Mouse (Mus musculus) CH12.LX (cell line): ENCODE data around the gene Fdps. TPM values are rescaled to one million over a fixed set of nuclear protein-coding genes. Genes with fewer than 3 reads are reported as not detected.

Experiments used
- DNase-seq: peaks from one replicate; pipeline ENCODE4 v3.0.0-alpha.2; 2013; ENCODE audit errors: extremely low read depth
- H3K27ac ChIP-seq: 2 replicates; pipeline ENCODE4 v1.5.1; 2012; ENCODE audit warnings: low read depth, mild to moderate bottlenecking, control low read depth, moderate library complexity; ENCODE audit not compliant: insufficient read depth
- H3K27me3 ChIP-seq: replicated peaks from 2 replicates; pipeline ENCODE3; 2012; ENCODE audit warnings: inconsistent platforms
- H3K36me3 ChIP-seq, 2 experiments: replicated peaks in 1 of 2; 2 replicates each; pipeline versions ENCODE3 to v1.6.1; 2012; ENCODE audit warnings: inconsistent platforms in 1 of 2, low read length in 1 of 2, mild to moderate bottlenecking in 1 of 2, mixed read lengths in 1 of 2, moderate library complexity in 1 of 2; ENCODE audit not compliant: control insufficient read depth in 1 of 2, insufficient read depth in 1 of 2
- H3K4me1 ChIP-seq, 2 experiments: 2 replicates each; pipeline ENCODE4 v1.6.1; 2012; ENCODE audit warnings: inconsistent platforms in 1 of 2, moderate library complexity in 1 of 2; ENCODE audit not compliant: insufficient read depth in 2 of 2, control insufficient read depth in 1 of 2
- H3K4me2 ChIP-seq: 2 replicates; pipeline ENCODE4 v1.6.1; 2012; ENCODE audit warnings: low read depth, mild to moderate bottlenecking, control low read depth; ENCODE audit not compliant: poor library complexity, insufficient read depth, severe bottlenecking
- H3K4me3 ChIP-seq, 3 experiments: fragments of 150-350 bp in 1 of 3; sonication (generic) in 1 of 3; replicated peaks in 1 of 3; 2 replicates each; pipeline versions ENCODE3 to v1.5.1; 2011 to 2012; ENCODE audit warnings: low read depth in 2 of 3, low read length in 2 of 3, mild to moderate bottlenecking in 2 of 3, moderate library complexity in 2 of 3, control low read depth in 1 of 3, improper control_type of control experiment in 1 of 3, inconsistent platforms in 1 of 3, mixed read lengths in 1 of 3; ENCODE audit not compliant: poor library complexity in 1 of 3
- H3K79me2 ChIP-seq: replicated peaks from 2 replicates; pipeline ENCODE4 v1.6.1; 2012; ENCODE audit warnings: mild to moderate bottlenecking, moderate library complexity; ENCODE audit not compliant: control insufficient read depth, poor library complexity, insufficient read depth, severe bottlenecking; ENCODE audit errors: extremely low read depth
- H3K9ac ChIP-seq: 2 replicates; pipeline ENCODE4 v1.6.1; 2012; ENCODE audit warnings: low read depth, mild to moderate bottlenecking, control low read depth, moderate library complexity; ENCODE audit not compliant: insufficient read depth
- H3K9me3 ChIP-seq: replicated peaks from 2 replicates; pipeline ENCODE3; 2012; ENCODE audit warnings: low read length, inconsistent platforms, mixed read lengths
- BHLHE40 ChIP-seq: IDR thresholded peaks from 2 replicates; pipeline ENCODE4 v1.6.1; 2011; ENCODE audit warnings: mild to moderate bottlenecking, low read depth, low read length, improper control_type of control experiment
- CHD1 ChIP-seq: IDR thresholded peaks from 2 replicates; pipeline ENCODE4 v1.6.1; 2012; ENCODE audit warnings: low read depth, low read length, improper control_type of control experiment, inconsistent platforms
- CHD2 ChIP-seq: IDR thresholded peaks from 2 replicates; pipeline ENCODE4 v1.6.1; 2011; ENCODE audit warnings: low read length, improper control_type of control experiment
- CTCF ChIP-seq, 2 experiments: IDR thresholded peaks in 1 of 2; conservative IDR thresholded peaks in 1 of 2; 2 replicates each; pipeline ENCODE4 v1.5.1; 2011 to 2012; ENCODE audit warnings: low read depth in 2 of 2, low read length in 2 of 2, improper control_type of control experiment in 1 of 2, inconsistent platforms in 1 of 2, mild to moderate bottlenecking in 1 of 2, moderate library complexity in 1 of 2
- E2F4 ChIP-seq: IDR thresholded peaks from 2 replicates; pipeline ENCODE4 v1.6.1; 2011; ENCODE audit warnings: low read depth, low read length, improper control_type of control experiment; ENCODE audit not compliant: insufficient replicate concordance
- ELF1 ChIP-seq: IDR thresholded peaks from 2 replicates; pipeline ENCODE4 v1.6.1; 2014; ENCODE audit warnings: low read depth, mild to moderate bottlenecking, inconsistent platforms, low read length, improper control_type of control experiment
- EP300 ChIP-seq: IDR thresholded peaks from 2 replicates; pipeline ENCODE4 v1.6.1; 2011; ENCODE audit warnings: low read length, improper control_type of control experiment
- ETS1 ChIP-seq: conservative IDR thresholded peaks from 2 replicates; pipeline ENCODE4 v1.6.1; 2012; ENCODE audit warnings: low read depth, mild to moderate bottlenecking, inconsistent platforms, low read length, improper control_type of control experiment, moderate library complexity
- GABPA ChIP-seq: IDR thresholded peaks from 2 replicates; pipeline ENCODE4 v1.6.1; 2012; ENCODE audit warnings: low read depth, low read length, improper control_type of control experiment, inconsistent platforms; ENCODE audit not compliant: insufficient replicate concordance
- HCFC1 ChIP-seq: IDR thresholded peaks from 2 replicates; pipeline ENCODE4 v1.6.1; 2012; ENCODE audit warnings: low read depth, mild to moderate bottlenecking, inconsistent platforms, low read length, improper control_type of control experiment
- IRF4 ChIP-seq: IDR thresholded peaks from 2 replicates; pipeline ENCODE4 v1.6.1; 2014; ENCODE audit warnings: low read depth, mild to moderate bottlenecking, inconsistent platforms, low read length, improper control_type of control experiment
- JUN ChIP-seq: IDR thresholded peaks from 2 replicates; pipeline ENCODE4 v1.6.1; 2011; ENCODE audit warnings: low read depth, mild to moderate bottlenecking, low read length, improper control_type of control experiment, moderate library complexity; ENCODE audit not compliant: insufficient read depth
- JUND ChIP-seq: conservative IDR thresholded peaks from 2 replicates; pipeline ENCODE4 v1.6.1; 2011; ENCODE audit warnings: low read depth, low read length, improper control_type of control experiment
- KAT2A ChIP-seq: IDR thresholded peaks from 2 replicates; pipeline ENCODE4 v1.6.1; 2012; ENCODE audit warnings: low read length, improper control_type of control experiment, inconsistent platforms; ENCODE audit not compliant: insufficient replicate concordance
- MAFK ChIP-seq: IDR thresholded peaks from 2 replicates; pipeline ENCODE4 v1.6.1; 2011; ENCODE audit warnings: low read length, improper control_type of control experiment; ENCODE audit not compliant: insufficient replicate concordance
- MAX ChIP-seq: IDR thresholded peaks from 2 replicates; pipeline ENCODE4 v1.6.1; 2011; ENCODE audit warnings: low read length, improper control_type of control experiment
- MAZ ChIP-seq: IDR thresholded peaks from 2 replicates; pipeline ENCODE4 v1.6.1; 2012; ENCODE audit warnings: low read depth, mild to moderate bottlenecking, inconsistent platforms, low read length, improper control_type of control experiment, moderate library complexity
- MEF2A ChIP-seq: IDR thresholded peaks from 2 replicates; pipeline ENCODE4 v1.6.1; 2014; ENCODE audit warnings: low read depth, mild to moderate bottlenecking, inconsistent platforms, low read length, improper control_type of control experiment, borderline replicate concordance
- MXI1 ChIP-seq: IDR thresholded peaks from 2 replicates; pipeline ENCODE4 v1.6.1; 2011; ENCODE audit warnings: mild to moderate bottlenecking, low read depth, low read length, improper control_type of control experiment
- MYC ChIP-seq: IDR thresholded peaks from 2 replicates; pipeline ENCODE4 v1.6.1; 2011; ENCODE audit warnings: low read depth, mild to moderate bottlenecking, improper control_type of control experiment, low read length
- NELFE ChIP-seq: IDR thresholded peaks from 2 replicates; pipeline ENCODE4 v1.6.1; 2011; ENCODE audit warnings: low read depth, low read length, improper control_type of control experiment
- NRF1 ChIP-seq: IDR thresholded peaks from 2 replicates; pipeline ENCODE4 v1.6.1; 2014; ENCODE audit warnings: low read depth, mild to moderate bottlenecking, inconsistent platforms, low read length, improper control_type of control experiment, moderate library complexity
- PAX5 ChIP-seq: IDR thresholded peaks from 2 replicates; pipeline ENCODE4 v1.6.1; 2012; ENCODE audit warnings: low read length, inconsistent platforms, mixed read lengths
- POLR2A ChIP-seq: IDR thresholded peaks from 2 replicates; pipeline ENCODE4 v1.6.1; 2011; ENCODE audit warnings: low read depth, mild to moderate bottlenecking, improper control_type of control experiment, low read length
- POLR2AphosphoS2 ChIP-seq: IDR thresholded peaks from 2 replicates; pipeline ENCODE4 v1.6.1; 2011; ENCODE audit warnings: low read depth, low read length, improper control_type of control experiment
- RAD21 ChIP-seq: IDR thresholded peaks from 2 replicates; pipeline ENCODE4 v1.6.1; 2011; ENCODE audit warnings: low read depth, mild to moderate bottlenecking, low read length, improper control_type of control experiment, moderate library complexity
- RCOR1 ChIP-seq: conservative IDR thresholded peaks from 2 replicates; pipeline ENCODE4 v1.6.1; 2012; ENCODE audit warnings: low read depth, mild to moderate bottlenecking, inconsistent platforms, low read length, improper control_type of control experiment
- SIN3A ChIP-seq: IDR thresholded peaks from 2 replicates; pipeline ENCODE4 v1.6.1; 2012; ENCODE audit warnings: low read length, improper control_type of control experiment, inconsistent platforms
- SMC3 ChIP-seq: IDR thresholded peaks from 2 replicates; pipeline ENCODE4 v1.6.1; 2011; ENCODE audit warnings: low read depth, low read length, improper control_type of control experiment
- TBP ChIP-seq: conservative IDR thresholded peaks from 2 replicates; pipeline ENCODE4 v1.6.1; 2011; ENCODE audit warnings: low read depth, low read length, improper control_type of control experiment
- TCF12 ChIP-seq: IDR thresholded peaks from 2 replicates; pipeline ENCODE4 v1.6.1; 2014; ENCODE audit warnings: low read depth, mild to moderate bottlenecking, inconsistent platforms, low read length, improper control_type of control experiment
- UBTF ChIP-seq: IDR thresholded peaks from 2 replicates; pipeline ENCODE4 v1.6.1; 2012; ENCODE audit warnings: low read depth, mild to moderate bottlenecking, inconsistent platforms, low read length, improper control_type of control experiment, moderate library complexity
- USF1 ChIP-seq: IDR thresholded peaks from 2 replicates; pipeline ENCODE4 v1.6.1; 2014; ENCODE audit warnings: low read depth, mild to moderate bottlenecking, inconsistent platforms, low read length, improper control_type of control experiment
- USF2 ChIP-seq: conservative IDR thresholded peaks from 2 replicates; pipeline ENCODE4 v1.6.1; 2011; ENCODE audit warnings: low read depth, low read length, improper control_type of control experiment
- ZC3H11A ChIP-seq: IDR thresholded peaks from 2 replicates; pipeline ENCODE4 v1.6.1; 2012; ENCODE audit warnings: low read depth, mild to moderate bottlenecking, inconsistent platforms, low read length, improper control_type of control experiment
- ZKSCAN1 ChIP-seq: IDR thresholded peaks from 2 replicates; pipeline ENCODE4 v1.6.1; 2012; ENCODE audit warnings: low read depth, inconsistent platforms, low read length, improper control_type of control experiment, borderline replicate concordance
- ZMIZ1 ChIP-seq: IDR thresholded peaks from 2 replicates; pipeline ENCODE4 v1.6.1; 2012; ENCODE audit warnings: low read depth, mild to moderate bottlenecking, inconsistent platforms, low read length, improper control_type of control experiment
- ZNF384 ChIP-seq: IDR thresholded peaks from 2 replicates; pipeline ENCODE4 v1.6.1; 2012; ENCODE audit warnings: low read depth, low read length, improper control_type of control experiment, inconsistent platforms
- dilution Hi-C: fragments of 300-500 bp; cut with MboI; formaldehyde crosslinking; loops from 2 replicates; pipeline ENCODE4 v1.14.3; 2020; ENCODE audit warnings: low sequenced_read_pairs; ENCODE audit not compliant: extremely low pct_unique_long_range_greater_than_20kb, extremely low pct_ligation_motif_present
- in situ Hi-C: fragments of 300-500 bp; cut with MboI; formaldehyde crosslinking; loops from 3 replicates; pipeline ENCODE4 v1.14.3; 2019; ENCODE audit warnings: low sequenced_read_pairs, low pct_ligation_motif_present, low pct_unique_long_range_greater_than_20kb, mixed read lengths
- polyA plus RNA-seq: library from polyadenylated mRNA; unstranded; fragments of >175 nt; gene quantifications from 2 replicates; pipeline ENCODE4 v1.2.1, GENCODE M21; 2012; ENCODE audit warnings: low read depth; ENCODE audit not compliant: insufficient read length
- total RNA-seq, 2 experiments: library from RNA; depleted of rRNA; stranded (reverse); fragments of 300-350 nt in 1 of 2; fragments of >200 nt in 1 of 2; gene quantifications; 2 replicates each; pipeline ENCODE4 v1.2.3; 2012 to 2014

Gene Fdps
- total and polyA plus RNA-seq, 3 experiments: 177 to 572 (median 243) TPM

DNA sequence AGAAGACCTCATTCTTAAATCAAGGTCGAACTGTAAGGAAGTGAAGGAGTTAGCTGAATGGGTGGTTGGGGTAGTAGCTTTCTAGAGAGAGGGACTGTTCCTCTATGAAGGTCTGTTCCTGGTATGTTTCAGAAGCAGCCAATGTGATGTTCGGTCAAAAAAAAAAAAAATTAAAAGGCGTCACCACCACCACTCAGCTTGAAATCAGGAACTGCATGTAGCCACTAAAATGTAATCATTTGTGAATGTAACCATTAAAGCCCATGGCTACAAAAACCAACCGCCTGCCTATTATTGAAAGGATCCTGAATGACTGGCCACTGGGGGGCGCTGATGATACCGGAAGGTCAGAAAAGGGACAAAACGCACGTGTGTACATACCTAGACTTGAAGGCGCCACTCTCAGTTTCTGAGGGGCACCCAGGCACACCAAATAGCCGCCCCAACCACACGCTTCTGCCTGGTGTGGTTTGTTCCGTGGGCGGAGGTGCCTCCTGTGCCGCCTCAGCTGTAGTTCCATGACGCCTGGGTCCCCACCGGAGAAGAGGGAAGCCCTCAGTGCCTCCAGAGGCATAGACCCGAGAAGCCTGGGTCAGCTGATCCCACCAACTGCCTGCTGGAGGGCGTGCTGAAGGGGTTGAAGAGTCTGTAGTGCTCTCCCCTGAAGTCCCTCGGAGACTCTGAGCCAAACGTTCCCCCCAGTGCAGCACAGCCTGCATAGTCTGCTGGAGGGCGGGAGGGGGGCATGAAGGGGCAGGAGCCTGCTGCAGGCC is 14.2 kb downstream of the Fdps start:
- peak overlapping the region; percentile 67 for H3K4me2 ChIP-seq
- H3K79me2 ChIP-seq: no peaks in the 10 kb centered on the region
- DNase-seq: peak; percentile 91
- peaks cover 2% of the 10 kb centered on the region for H3K27me3 ChIP-seq
- no peak overlapping the region for H3K9ac ChIP-seq
- dilution Hi-C loops (no loop called here), in situ Hi-C loops (no loop called here)
- H3K9me3 ChIP-seq: no peaks in the 10 kb centered on the region
- H3K36me3 ChIP-seq: peaks cover 0 to 8% of the 10 kb centered on the region in 2 experiments
- peak overlapping the region in 1 of 3 experiments; percentile 1 for H3K4me3 ChIP-seq
- H3K4me1 ChIP-seq: peaks cover 32 to 73% of the 10 kb centered on the region in 2 experiments
- TF ChIP-seq NRF1 (no peak), GABPA (no peak), ETS1 (peak; percentile 86), CHD1 (no peak), CTCF (conservative IDR thresholded peaks at IDR 0.05 in 1 of 2, IDR thresholded peaks at IDR 0.05 in 1 of 2; ENCODE audit: low read depth in 2 of 2, low read length in 2 of 2) (peak; percentile 45 to 90; a peak in 3 of 4 replicates), PAX5 (no peak), ZMIZ1 (no peak), MXI1 (peak; percentile 98), RAD21 (peak; percentile 25), MYC (peak; percentile 98), EP300 (no peak), MAZ (peak; percentile 57; the same call in 1 of the 2 replicates), JUND (no peak), USF1 (no peak), ZC3H11A (no peak), E2F4 (no peak), HCFC1 (peak; percentile 56), KAT2A (no peak), TCF12 (peak; percentile 64), UBTF (peak; percentile 64; the same call in 1 of the 2 replicates), POLR2AphosphoS2 (no peak), TBP (no peak), BHLHE40 (peak; percentile 99), MAFK (no peak), JUN (no peak), SMC3 (peak; percentile 40), SIN3A (peak; percentile 95), USF2 (no peak), IRF4 (peak; percentile 74), MAX (peak; percentile 99), RCOR1 (no peak), ZNF384 (peak; percentile 52), ELF1 (peak; percentile 81), ZKSCAN1 (no peak), POLR2A (peak; percentile 45; the same call in 1 of the 2 replicates), CHD2 (no peak), NELFE (no peak), MEF2A (peak; percentile 72)
- peak overlapping the region; percentile 26; the same call in 1 of the 2 replicates for H3K27ac ChIP-seq
